In the genomic region with DNA sequence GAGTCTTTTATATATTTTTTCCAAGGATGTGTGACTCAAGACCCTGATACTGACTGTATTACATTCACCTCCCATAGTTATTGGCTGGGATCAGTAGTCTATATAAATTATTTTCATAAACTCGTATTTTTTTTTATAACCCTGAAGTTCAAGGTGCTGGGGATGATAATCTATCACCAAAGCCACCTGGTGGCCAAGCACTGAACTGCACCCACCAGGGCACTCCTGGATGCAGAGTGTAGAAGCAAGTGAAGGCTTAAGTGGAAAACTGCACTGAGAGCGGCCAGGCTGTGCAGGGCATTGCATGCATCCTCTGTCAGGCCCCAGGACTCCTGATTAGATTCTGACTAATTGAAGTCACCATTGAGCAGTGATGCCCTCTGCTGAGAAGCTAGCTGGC, we compare ENCODE assay signal across 9 mouse cellular contexts. TPM values are rescaled to one million over a fixed set of nuclear protein-coding genes. Genes with fewer than 3 reads are reported as not detected.
DNase-seq lines count a peak whose midpoint lies in the region; ATAC-seq and TF ChIP-seq lines count a peak whose summit lies in the region.
"Had no signal": no experiment of that assay in that cellular context is flagged by ENCODE, and none has a peak within 500 bp of the region (broad histone marks: within the 10 kb centered on the region; RNA-seq: fewer than 3 reads in every experiment).

No protein-coding gene starts in this region.

- H3K36me3 ChIP-seq in intestine, embryonic 14.5 days (ENCODE audit: control insufficient read depth, insufficient read depth, low read length): no peaks in the 10 kb centered on the region
- H3K36me3 ChIP-seq in intestine, embryonic 15.5 days: no peaks in the 10 kb centered on the region
- H3K36me3 ChIP-seq in midbrain, postnatal 0 days (ENCODE audit: insufficient read depth, low read length): peaks cover 31% of the 10 kb centered on the region

- DNase-seq in intestine, embryonic 14.5 days (ENCODE audit: low spot score): peak; percentile 68
- peak; percentile 74 for DNase-seq in NIH3T3 (ENCODE audit: low read depth)
- peak; percentile 57 for DNase-seq in cerebellum, adult 9-11 months
- peak; percentile 33 to 46 for DNase-seq in gastrocnemius, postnatal 36 days
- peak; percentile 57 to 70 for DNase-seq in left cerebral cortex, postnatal 25 days (ENCODE audit: low spot score in 2 of 2)
- peak; percentile 83 for DNase-seq in midbrain, postnatal 0 days (ENCODE audit: low spot score)
- peak; percentile 50 for DNase-seq in thymus, postnatal 0 days (ENCODE audit: low spot score)

- H3K27ac ChIP-seq in intestine, embryonic 14.5 days (ENCODE audit: low read depth): no peak overlapping the region
- H3K27ac ChIP-seq in intestine, embryonic 15.5 days: no peak overlapping the region
- no peak overlapping the region for H3K27ac ChIP-seq in midbrain, postnatal 0 days (ENCODE audit: low read depth, low read length)

- no peak overlapping the region for H3K9ac ChIP-seq in intestine, embryonic 14.5 days (ENCODE audit: low read length)
- H3K9ac ChIP-seq in intestine, embryonic 15.5 days: no peak overlapping the region
- H3K9ac ChIP-seq in midbrain, postnatal 0 days (replicated peaks; ENCODE audit: low read length, poor library complexity, severe bottlenecking): no peak overlapping the region

- H3K4me2 ChIP-seq in intestine, embryonic 14.5 days (ENCODE audit: low read length): no peak overlapping the region
- no peak overlapping the region for H3K4me2 ChIP-seq in intestine, embryonic 15.5 days (replicated peaks)
- H3K4me2 ChIP-seq in midbrain, postnatal 0 days (ENCODE audit: low read depth, low read length, poor library complexity, severe bottlenecking): no peak overlapping the region

- H3K27me3 ChIP-seq in intestine, embryonic 14.5 days (replicated peaks; ENCODE audit: control insufficient read depth, insufficient read depth, low read length): peaks cover 2% of the 10 kb centered on the region; the same call in 1 of the 2 replicates
- peaks cover 7% of the 10 kb centered on the region; the same call in 1 of the 2 replicates for H3K27me3 ChIP-seq in intestine, embryonic 15.5 days (replicated peaks)
- H3K27me3 ChIP-seq in midbrain, postnatal 0 days (ENCODE audit: insufficient read depth, low read length): peaks cover 5% of the 10 kb centered on the region; the same call in 1 of the 2 replicates

- H3K9me3 ChIP-seq in intestine, embryonic 14.5 days (ENCODE audit: control insufficient read depth, low read length): no peaks in the 10 kb centered on the region
- H3K9me3 ChIP-seq in intestine, embryonic 15.5 days: no peaks in the 10 kb centered on the region
- no peaks in the 10 kb centered on the region for H3K9me3 ChIP-seq in midbrain, postnatal 0 days (ENCODE audit: low read length)

- 40% methylated on average over 2 of the region's 2 CpGs for WGBS in intestine, embryonic 14.5 days
- 45% methylated on average over 2 of the region's 2 CpGs for WGBS in intestine, embryonic 15.5 days
- WGBS in midbrain, postnatal 0 days: 19% methylated on average over 2 of the region's 2 CpGs

- intact Hi-C loops in gastrocnemius, postnatal 36 days (cut with DNase I): loop anchor here (5.0 kb wide), 1 partner anchor 185 kb away; no protein-coding TSS in a partner anchor
- intact Hi-C loops in left cerebral cortex, postnatal 25 days (cut with DNase I): loop anchor here (2.0 to 10.0 kb wide), 4 partner anchors 32 to 185 kb away; a partner anchor contains a TSS

- peak; percentile 92 for TF ChIP-seq CTCF in midbrain, postnatal 0 days (IDR thresholded peaks at IDR 0.05)

- no peak for ATAC-seq in intestine, embryonic 14.5 days (replicated peaks; ENCODE audit: low FRiP score, low TSS enrichment, low read depth)
- no peak for ATAC-seq in intestine, embryonic 15.5 days
- no peak for ATAC-seq in midbrain, postnatal 0 days (ENCODE audit: low FRiP score)

- no peaks in the 10 kb centered on the region; the same call in 1 of the 2 replicates for H3K4me1 ChIP-seq in intestine, embryonic 14.5 days (replicated peaks; ENCODE audit: control insufficient read depth, insufficient read depth, low read length)
- 0 out of 2 replicates have a peak, but pooled peaks cover 3% of the 10 kb centered on the region for H3K4me1 ChIP-seq in intestine, embryonic 15.5 days (replicated peaks)
- no peaks in the 10 kb centered on the region for H3K4me1 ChIP-seq in midbrain, postnatal 0 days (ENCODE audit: insufficient read depth, low read length)

- H3K4me3 ChIP-seq in intestine, embryonic 14.5 days (ENCODE audit: low read depth, low read length): no peak overlapping the region
- H3K4me3 ChIP-seq in intestine, embryonic 15.5 days (replicated peaks): no peak overlapping the region
- H3K4me3 ChIP-seq in midbrain, postnatal 0 days (ENCODE audit: low read depth, low read length): no peak overlapping the region

RNA-seq across cellular contexts. Expression of a gene that starts 21.9 kb away (rescaled TPM):
- polyA plus RNA-seq in intestine, embryonic 14.5 days (2014; fragmentation: Nextera tagmentation; extraction: Ambion mirVana): not detected in 2 replicates
- not detected in 2 replicates for polyA plus RNA-seq in intestine, embryonic 15.5 days (2015; fragmentation: Nextera tagmentation; extraction: Ambion mirVana)
- total RNA-seq in gastrocnemius, postnatal 36 days (2021): not detected
- not detected for total RNA-seq in left cerebral cortex, postnatal 25 days (2021)
- total RNA-seq in midbrain, postnatal 0 days (2014; rRNA removed): not detected in 2 replicates
- 0.29 and 0.39 TPM in 2 replicates for polyA plus RNA-seq in midbrain, postnatal 0 days (2015; fragmentation: Nextera tagmentation; extraction: Ambion mirVana)
- not detected in 2 replicates for polyA plus RNA-seq in thymus, postnatal 0 days (2015; fragmentation: Nextera tagmentation; extraction: Ambion mirVana)
- polyA plus RNA-seq: embryonic facial prominence, embryonic 14.5 days had no signal

RNA-seq across cellular contexts. Expression of a gene that starts 32.6 kb away (rescaled TPM):
- 5.8 and 9.3 TPM in 2 replicates for polyA plus RNA-seq in intestine, embryonic 14.5 days (2014; fragmentation: Nextera tagmentation; extraction: Ambion mirVana)
- polyA plus RNA-seq in intestine, embryonic 15.5 days (2015; fragmentation: Nextera tagmentation; extraction: Ambion mirVana): 8.5 and 10.1 TPM in 2 replicates
- total RNA-seq in gastrocnemius, postnatal 36 days (2021): under 1 TPM; 0.36 to 0.74 TPM
- total RNA-seq in left cerebral cortex, postnatal 25 days (2021): 100 to 1,000 TPM; 176 TPM
- total RNA-seq in midbrain, postnatal 0 days (2014; rRNA removed): 167 and 192 TPM in 2 replicates
- polyA plus RNA-seq in midbrain, postnatal 0 days (2015; fragmentation: Nextera tagmentation; extraction: Ambion mirVana): 153 and 162 TPM in 2 replicates
- polyA plus RNA-seq in thymus, postnatal 0 days (2015; fragmentation: Nextera tagmentation; extraction: Ambion mirVana): 0.23 and 0.63 TPM in 2 replicates

Comparison
In these comparisons a context has a peak if more than half of its experiments do, and no peak if none do; other contexts are left out.
1. RNA of a gene that starts 32.6 kb away (polyA plus RNA-seq): 153 to 162 TPM in midbrain, postnatal 0 days; 8.5 to 10.1 TPM in intestine, embryonic 15.5 days, 5.8 to 9.3 TPM in intestine, embryonic 14.5 days and 0.23 to 0.63 TPM in thymus, postnatal 0 days; every median in the first group is over 10 times any median in the second.
2. Peak in every context shown above with its lines, with median percentiles within 50 percentile points of each other: DNase-seq.